Mouse (Mus musculus) midbrain, postnatal 0 days (tissue): Measurements from ENCODE around the gene Ift43. TPM values are rescaled to one million over a fixed set of nuclear protein-coding genes. Genes with fewer than 3 reads are reported as not detected.
A peak's percentile ranks its signal among the peaks of the same experiment; 100 is the strongest.

Source experiments
- ATAC-seq: fragments of 200-750 bp; cut with Nextera tagmentation; 2 replicates; pipeline ENCODE4 v1.8.0; 2017; ENCODE audit warnings: moderate number of reproducible peaks, mild to moderate bottlenecking, moderate TSS enrichment, moderate library complexity; ENCODE audit not compliant: low FRiP score
- DNase-seq: peaks from one replicate; pipeline ENCODE4 v3.0.0-alpha.2; 2015; ENCODE audit warnings: low spot score
- H3K27ac ChIP-seq: fragments of 300-500 bp; sonication (generic); 2 replicates; pipeline ENCODE4 v1.5.1; 2014; ENCODE audit warnings: low read depth, mild to moderate bottlenecking, low read length, mixed read lengths
- H3K27me3 ChIP-seq: fragments of 300-500 bp; sonication (generic); 2 replicates; pipeline ENCODE4 v1.6.1; 2014; ENCODE audit warnings: low read length, control low read depth, mixed read lengths; ENCODE audit not compliant: insufficient read depth
- H3K36me3 ChIP-seq: fragments of 300-500 bp; sonication (generic); 2 replicates; pipeline ENCODE4 v1.6.1; 2014; ENCODE audit warnings: low read length, control low read depth, mixed read lengths; ENCODE audit not compliant: insufficient read depth
- H3K4me1 ChIP-seq: fragments of 300-500 bp; sonication (generic); 2 replicates; pipeline ENCODE4 v1.6.1; 2014; ENCODE audit warnings: mild to moderate bottlenecking, control low read depth, antibody characterized with exemption, low read length, mixed read lengths; ENCODE audit not compliant: insufficient read depth
- H3K4me2 ChIP-seq: fragments of 300-500 bp; sonication (generic); 2 replicates; pipeline ENCODE4 v1.6.1; 2014; ENCODE audit warnings: low read depth, mild to moderate bottlenecking, low read length, mixed read lengths; ENCODE audit not compliant: poor library complexity, severe bottlenecking
- H3K4me3 ChIP-seq: fragments of 300-500 bp; sonication (generic); 2 replicates; pipeline ENCODE4 v1.5.1; 2014; ENCODE audit warnings: low read depth, mild to moderate bottlenecking, low read length, moderate library complexity
- H3K9ac ChIP-seq: fragments of 300-500 bp; sonication (generic); replicated peaks from 2 replicates; pipeline ENCODE4 v1.6.1; 2014; ENCODE audit warnings: mild to moderate bottlenecking, low read length, moderate library complexity, mixed read lengths; ENCODE audit not compliant: poor library complexity, severe bottlenecking
- H3K9me3 ChIP-seq: fragments of 300-500 bp; sonication (generic); 2 replicates; pipeline ENCODE4 v1.6.1; 2016; ENCODE audit warnings: low read length, control low read depth
- CTCF ChIP-seq: IDR thresholded peaks from 2 replicates; pipeline ENCODE4 v1.5.1; 2016; ENCODE audit warnings: antibody characterized with exemption, mild to moderate bottlenecking
- WGBS: fragments of 180-500 bp; shearing (Covaris S2); extraction: QIAGEN DNeasy Blood & Tissue Kit; methylation state at CpG from one replicate; pipeline ENCODE4 v1.1.7; 2014; 5-methylcytosine and 5-hydroxymethylcytosine counted together
- polyA plus RNA-seq: library from polyadenylated mRNA; unstranded; fragments of >200 nt; fragmentation: Nextera tagmentation; extraction: Ambion mirVana; gene quantifications from 2 replicates; pipeline ENCODE4 v1.2.1, GENCODE M21; 2015
- total RNA-seq: library from RNA; depleted of rRNA; stranded (reverse); fragments of >200 nt; gene quantifications from 2 replicates; pipeline ENCODE4 v1.2.3, GENCODE M21; 2014; rRNA removed

Gene Ift43
- total and polyA plus RNA-seq, 2 experiments from 2014 or later, result 11.9 to 29.7 TPM

GRCm38 (mm10) chr12:86188161-86188560, 105.8 kb downstream of the Ift43 start:
- WGBS, result 67% methylated on average over 5 of the region's 5 CpGs
- TF ChIP-seq CTCF, result peak; percentile 51
- no peak for ATAC-seq
- no peaks in the 10 kb centered on the region for H3K27me3 ChIP-seq
- H3K4me3 ChIP-seq, result no peak overlapping the region
- no peaks in the 10 kb centered on the region for H3K36me3 ChIP-seq
- H3K4me2 ChIP-seq, result no peak overlapping the region
- no peaks in the 10 kb centered on the region for H3K9me3 ChIP-seq
- no peak overlapping the region for H3K9ac ChIP-seq
- no peaks in the 10 kb centered on the region for H3K4me1 ChIP-seq
- no peak overlapping the region for H3K27ac ChIP-seq
- DNase-seq, result no peak

- DNase-seq (no peak), ATAC-seq (no peak)
- Histone ChIP-seq H3K9ac (no peak overlapping the region), H3K27ac (no peak overlapping the region), H3K4me1 (no peaks in the 10 kb centered on the region), H3K9me3 (no peaks in the 10 kb centered on the region), H3K36me3 (no peaks in the 10 kb centered on the region), H3K27me3 (no peaks in the 10 kb centered on the region), H3K4me2 (no peak overlapping the region), H3K4me3 (no peak overlapping the region)
- no peak for TF ChIP-seq CTCF
- WGBS, result 38% methylated on average over 19 of the region's 19 CpGs
These were observed 107.4 kb downstream of the Ift43 start for GRCm38 (mm10) chr12:86189601-86190323.

DNA sequence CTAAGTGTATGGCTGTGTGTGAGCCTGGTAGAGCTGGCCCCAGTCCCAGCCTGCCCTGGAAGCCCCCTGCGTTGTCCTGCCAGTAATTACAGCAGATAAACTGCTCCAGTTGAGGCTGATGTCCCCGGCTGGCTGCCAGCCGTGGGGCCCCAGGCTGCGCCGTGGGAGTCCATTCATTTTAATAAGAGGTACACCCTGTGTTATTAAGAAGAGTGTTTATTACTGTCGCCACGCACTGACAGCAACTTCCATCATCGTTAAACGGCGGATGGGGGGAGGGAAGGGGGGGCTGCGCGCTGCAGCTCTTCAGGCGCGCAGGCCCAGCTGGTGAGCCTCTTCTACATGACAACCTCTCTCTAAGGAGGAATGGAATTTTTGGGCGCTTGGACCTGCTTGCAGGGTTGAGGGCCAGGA, 109.7 kb downstream of the Ift43 start:
- Histone ChIP-seq H3K4me1 (no peaks in the 10 kb centered on the region), H3K27me3 (no peaks in the 10 kb centered on the region), H3K9me3 (no peaks in the 10 kb centered on the region), H3K9ac (no peak overlapping the region), H3K4me2 (no peak overlapping the region), H3K4me3 (no peak overlapping the region), H3K27ac (no peak overlapping the region), H3K36me3 (no peaks in the 10 kb centered on the region)
- DNase-seq (peak; percentile 50), ATAC-seq (no peak)
- no peak for TF ChIP-seq CTCF
- WGBS, result 31% methylated on average over 15 of the region's 15 CpGs

GRCm38 (mm10) chr12:86196944-86197343, 114.6 kb downstream of the Ift43 start:
- no peaks in the 10 kb centered on the region for H3K36me3 ChIP-seq
- no peak overlapping the region for H3K4me2 ChIP-seq
- 93% methylated on average over 7 of the region's 7 CpGs for WGBS
- DNase-seq (no peak), ATAC-seq (no peak)
- H3K9ac ChIP-seq, result no peak overlapping the region
- no peaks in the 10 kb centered on the region for H3K9me3 ChIP-seq
- no peaks in the 10 kb centered on the region for H3K27me3 ChIP-seq
- H3K4me1 ChIP-seq, result no peaks in the 10 kb centered on the region
- H3K27ac ChIP-seq, result no peak overlapping the region
- no peak overlapping the region for H3K4me3 ChIP-seq
- TF ChIP-seq CTCF, result no peak

DNA sequence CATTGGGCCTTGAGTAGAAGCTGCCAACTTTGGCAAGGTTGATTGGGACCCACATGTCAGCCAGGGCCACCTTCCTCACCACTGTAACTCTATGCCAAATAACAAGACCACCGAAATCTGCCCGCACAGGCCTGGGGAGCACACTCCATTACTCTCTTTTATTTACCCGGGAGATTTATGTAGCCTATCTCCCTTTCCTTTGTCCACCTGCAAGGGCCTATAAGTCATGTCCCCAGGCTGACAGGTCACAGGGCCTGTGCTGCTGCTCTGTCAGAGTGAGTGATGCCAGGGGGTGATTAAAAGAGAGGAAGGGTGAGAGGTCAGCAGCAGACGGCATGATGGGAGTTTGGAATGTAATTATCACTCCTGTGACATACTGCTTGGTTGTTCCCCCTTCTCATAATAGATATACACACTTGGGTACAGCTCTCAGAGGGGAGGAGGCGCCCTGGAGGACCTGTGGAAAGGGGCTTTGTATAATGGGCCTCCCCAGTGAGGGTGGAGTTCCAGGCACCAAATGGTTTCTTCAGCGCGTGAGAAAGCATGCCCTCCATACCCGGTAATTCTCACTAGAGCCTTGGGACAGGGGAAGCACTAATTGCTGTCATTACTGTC, 121.2 kb downstream of the Ift43 start:
- no peaks in the 10 kb centered on the region for H3K9me3 ChIP-seq
- peaks cover 1% of the 10 kb centered on the region; the same call in 1 of the 2 replicates for H3K27me3 ChIP-seq
- no peak overlapping the region for H3K4me3 ChIP-seq
- H3K4me2 ChIP-seq, result no peak overlapping the region
- H3K4me1 ChIP-seq, result no peaks in the 10 kb centered on the region
- no peak overlapping the region for H3K9ac ChIP-seq
- no peak for DNase-seq
- no peak overlapping the region for H3K27ac ChIP-seq
- TF ChIP-seq CTCF, result no peak
- no peaks in the 10 kb centered on the region for H3K36me3 ChIP-seq
- ATAC-seq, result no peak
- WGBS, result 89% methylated on average over 8 of the region's 8 CpGs

GRCm38 (mm10) chr12:86211099-86211520, 128.8 kb downstream of the Ift43 start:
- H3K4me1 ChIP-seq, result peaks cover 7% of the 10 kb centered on the region; the same call in 1 of the 2 replicates
- WGBS, result 3% methylated on average over 17 of the region's 19 CpGs
- DNase-seq, result no peak
- H3K9me3 ChIP-seq, result no peaks in the 10 kb centered on the region
- ATAC-seq, result no peak
- peak overlapping the region; percentile 8; the same call in 1 of the 2 replicates for H3K4me3 ChIP-seq
- peak overlapping the region; percentile 43 for H3K4me2 ChIP-seq
- H3K36me3 ChIP-seq, result no peaks in the 10 kb centered on the region
- H3K9ac ChIP-seq, result no peak overlapping the region
- no peak overlapping the region for H3K27ac ChIP-seq
- H3K27me3 ChIP-seq, result peaks cover 12% of the 10 kb centered on the region
- no peak for TF ChIP-seq CTCF

Other genes starting within 250 kb of the Ift43 start
- 3.3 and 3.6 TPM in 2 replicates for gene Tgfb3, start 3.5 kb upstream of the Ift43 start, total RNA-seq
- gene Tgfb3, start 3.5 kb upstream of the Ift43 start, polyA plus RNA-seq, result 3.7 and 4.4 TPM in 2 replicates
- 29.3 and 36.1 TPM in 2 replicates for gene Gpatch2l, start 159.3 kb downstream of the Ift43 start, total RNA-seq
- 21.0 and 23.7 TPM in 2 replicates for gene Gpatch2l, start 159.3 kb downstream of the Ift43 start, polyA plus RNA-seq